Mouse (Mus musculus) CH12.LX (cell line): ENCODE data around the gene Ccdc144b. TPM values are rescaled to one million over a fixed set of nuclear protein-coding genes. Genes with fewer than 3 reads are reported as not detected.

Experiments
- DNase-seq: peaks from one replicate; pipeline ENCODE4 v3.0.0-alpha.2; 2013; ENCODE audit errors: extremely low read depth
- H3K27ac ChIP-seq: 2 replicates; pipeline ENCODE4 v1.5.1; 2012; ENCODE audit warnings: low read depth, mild to moderate bottlenecking, control low read depth, moderate library complexity; ENCODE audit not compliant: insufficient read depth
- H3K27me3 ChIP-seq: replicated peaks from 2 replicates; pipeline ENCODE3; 2012; ENCODE audit warnings: inconsistent platforms
- H3K36me3 ChIP-seq, 2 experiments: replicated peaks in 1 of 2; 2 replicates each; pipeline versions ENCODE3 to v1.6.1; 2012; ENCODE audit warnings: inconsistent platforms in 1 of 2, low read length in 1 of 2, mild to moderate bottlenecking in 1 of 2, mixed read lengths in 1 of 2, moderate library complexity in 1 of 2; ENCODE audit not compliant: control insufficient read depth in 1 of 2, insufficient read depth in 1 of 2
- H3K4me1 ChIP-seq, 2 experiments: 2 replicates each; pipeline ENCODE4 v1.6.1; 2012; ENCODE audit warnings: inconsistent platforms in 1 of 2, moderate library complexity in 1 of 2; ENCODE audit not compliant: insufficient read depth in 2 of 2, control insufficient read depth in 1 of 2
- H3K4me2 ChIP-seq: 2 replicates; pipeline ENCODE4 v1.6.1; 2012; ENCODE audit warnings: low read depth, mild to moderate bottlenecking, control low read depth; ENCODE audit not compliant: poor library complexity, insufficient read depth, severe bottlenecking
- H3K4me3 ChIP-seq, 3 experiments: fragments of 150-350 bp in 1 of 3; sonication (generic) in 1 of 3; replicated peaks in 1 of 3; 2 replicates each; pipeline versions ENCODE3 to v1.5.1; 2011 to 2012; ENCODE audit warnings: low read depth in 2 of 3, low read length in 2 of 3, mild to moderate bottlenecking in 2 of 3, moderate library complexity in 2 of 3, control low read depth in 1 of 3, improper control_type of control experiment in 1 of 3, inconsistent platforms in 1 of 3, mixed read lengths in 1 of 3; ENCODE audit not compliant: poor library complexity in 1 of 3
- H3K79me2 ChIP-seq: replicated peaks from 2 replicates; pipeline ENCODE4 v1.6.1; 2012; ENCODE audit warnings: mild to moderate bottlenecking, moderate library complexity; ENCODE audit not compliant: control insufficient read depth, poor library complexity, insufficient read depth, severe bottlenecking; ENCODE audit errors: extremely low read depth
- H3K9ac ChIP-seq: 2 replicates; pipeline ENCODE4 v1.6.1; 2012; ENCODE audit warnings: low read depth, mild to moderate bottlenecking, control low read depth, moderate library complexity; ENCODE audit not compliant: insufficient read depth
- H3K9me3 ChIP-seq: replicated peaks from 2 replicates; pipeline ENCODE3; 2012; ENCODE audit warnings: low read length, inconsistent platforms, mixed read lengths
- BHLHE40 ChIP-seq: IDR thresholded peaks from 2 replicates; pipeline ENCODE4 v1.6.1; 2011; ENCODE audit warnings: mild to moderate bottlenecking, low read depth, low read length, improper control_type of control experiment
- CTCF ChIP-seq, 2 experiments: IDR thresholded peaks in 1 of 2; conservative IDR thresholded peaks in 1 of 2; 2 replicates each; pipeline ENCODE4 v1.5.1; 2011 to 2012; ENCODE audit warnings: low read depth in 2 of 2, low read length in 2 of 2, improper control_type of control experiment in 1 of 2, inconsistent platforms in 1 of 2, mild to moderate bottlenecking in 1 of 2, moderate library complexity in 1 of 2
- E2F4 ChIP-seq: IDR thresholded peaks from 2 replicates; pipeline ENCODE4 v1.6.1; 2011; ENCODE audit warnings: low read depth, low read length, improper control_type of control experiment; ENCODE audit not compliant: insufficient replicate concordance
- ELF1 ChIP-seq: IDR thresholded peaks from 2 replicates; pipeline ENCODE4 v1.6.1; 2014; ENCODE audit warnings: low read depth, mild to moderate bottlenecking, inconsistent platforms, low read length, improper control_type of control experiment
- GABPA ChIP-seq: IDR thresholded peaks from 2 replicates; pipeline ENCODE4 v1.6.1; 2012; ENCODE audit warnings: low read depth, low read length, improper control_type of control experiment, inconsistent platforms; ENCODE audit not compliant: insufficient replicate concordance
- HCFC1 ChIP-seq: IDR thresholded peaks from 2 replicates; pipeline ENCODE4 v1.6.1; 2012; ENCODE audit warnings: low read depth, mild to moderate bottlenecking, inconsistent platforms, low read length, improper control_type of control experiment
- IRF4 ChIP-seq: IDR thresholded peaks from 2 replicates; pipeline ENCODE4 v1.6.1; 2014; ENCODE audit warnings: low read depth, mild to moderate bottlenecking, inconsistent platforms, low read length, improper control_type of control experiment
- JUN ChIP-seq: IDR thresholded peaks from 2 replicates; pipeline ENCODE4 v1.6.1; 2011; ENCODE audit warnings: low read depth, mild to moderate bottlenecking, low read length, improper control_type of control experiment, moderate library complexity; ENCODE audit not compliant: insufficient read depth
- JUND ChIP-seq: conservative IDR thresholded peaks from 2 replicates; pipeline ENCODE4 v1.6.1; 2011; ENCODE audit warnings: low read depth, low read length, improper control_type of control experiment
- MAX ChIP-seq: IDR thresholded peaks from 2 replicates; pipeline ENCODE4 v1.6.1; 2011; ENCODE audit warnings: low read length, improper control_type of control experiment
- MAZ ChIP-seq: IDR thresholded peaks from 2 replicates; pipeline ENCODE4 v1.6.1; 2012; ENCODE audit warnings: low read depth, mild to moderate bottlenecking, inconsistent platforms, low read length, improper control_type of control experiment, moderate library complexity
- MYC ChIP-seq: IDR thresholded peaks from 2 replicates; pipeline ENCODE4 v1.6.1; 2011; ENCODE audit warnings: low read depth, mild to moderate bottlenecking, improper control_type of control experiment, low read length
- NELFE ChIP-seq: IDR thresholded peaks from 2 replicates; pipeline ENCODE4 v1.6.1; 2011; ENCODE audit warnings: low read depth, low read length, improper control_type of control experiment
- POLR2AphosphoS2 ChIP-seq: IDR thresholded peaks from 2 replicates; pipeline ENCODE4 v1.6.1; 2011; ENCODE audit warnings: low read depth, low read length, improper control_type of control experiment
- RCOR1 ChIP-seq: conservative IDR thresholded peaks from 2 replicates; pipeline ENCODE4 v1.6.1; 2012; ENCODE audit warnings: low read depth, mild to moderate bottlenecking, inconsistent platforms, low read length, improper control_type of control experiment
- TBP ChIP-seq: conservative IDR thresholded peaks from 2 replicates; pipeline ENCODE4 v1.6.1; 2011; ENCODE audit warnings: low read depth, low read length, improper control_type of control experiment
- UBTF ChIP-seq: IDR thresholded peaks from 2 replicates; pipeline ENCODE4 v1.6.1; 2012; ENCODE audit warnings: low read depth, mild to moderate bottlenecking, inconsistent platforms, low read length, improper control_type of control experiment, moderate library complexity
- USF1 ChIP-seq: IDR thresholded peaks from 2 replicates; pipeline ENCODE4 v1.6.1; 2014; ENCODE audit warnings: low read depth, mild to moderate bottlenecking, inconsistent platforms, low read length, improper control_type of control experiment
- ZMIZ1 ChIP-seq: IDR thresholded peaks from 2 replicates; pipeline ENCODE4 v1.6.1; 2012; ENCODE audit warnings: low read depth, mild to moderate bottlenecking, inconsistent platforms, low read length, improper control_type of control experiment
- dilution Hi-C: fragments of 300-500 bp; cut with MboI; formaldehyde crosslinking; loops from 2 replicates; pipeline ENCODE4 v1.14.3; 2020; ENCODE audit warnings: low sequenced_read_pairs; ENCODE audit not compliant: extremely low pct_unique_long_range_greater_than_20kb, extremely low pct_ligation_motif_present
- in situ Hi-C: fragments of 300-500 bp; cut with MboI; formaldehyde crosslinking; loops from 3 replicates; pipeline ENCODE4 v1.14.3; 2019; ENCODE audit warnings: low sequenced_read_pairs, low pct_ligation_motif_present, low pct_unique_long_range_greater_than_20kb, mixed read lengths
- polyA plus RNA-seq: library from polyadenylated mRNA; unstranded; fragments of >175 nt; gene quantifications from 2 replicates; pipeline ENCODE4 v1.2.1, GENCODE M21; 2012; ENCODE audit warnings: low read depth; ENCODE audit not compliant: insufficient read length
- total RNA-seq, 2 experiments: library from RNA; depleted of rRNA; stranded (reverse); fragments of 300-350 nt in 1 of 2; fragments of >200 nt in 1 of 2; gene quantifications; 2 replicates each; pipeline ENCODE4 v1.2.3; 2012 to 2014

The Ccdc144b gene
- total and polyA plus RNA-seq, 3 experiments = 0.10 TPM; not detected in 2

GRCm38 (mm10) chr3:35971149-35971548 lies 82.2 kb downstream of the Ccdc144b start:
- in situ Hi-C loops (loop anchor here (10.0 kb wide), 1 partner anchor 164 kb away; no protein-coding TSS in a partner anchor), dilution Hi-C loops (no loop called here)
- TF ChIP-seq ZMIZ1 (no peak), UBTF (no peak), NELFE (no peak), IRF4 (no peak), JUND (no peak), HCFC1 (no peak), GABPA (no peak), USF1 (no peak), E2F4 (no peak)
- H3K79me2 ChIP-seq = no peaks in the 10 kb centered on the region
- no peak for DNase-seq
- H3K27ac ChIP-seq = no peak overlapping the region
- H3K4me1 ChIP-seq = peaks cover 0 to 28% of the 10 kb centered on the region in 2 experiments; a peak in 2 of 4 replicates
- no peaks in the 10 kb centered on the region for H3K27me3 ChIP-seq
- no peak overlapping the region for H3K9ac ChIP-seq
- peaks cover 36 to 78% of the 10 kb centered on the region in 2 experiments for H3K36me3 ChIP-seq
- no peaks in the 10 kb centered on the region for H3K9me3 ChIP-seq
- H3K4me2 ChIP-seq = no peak overlapping the region
- no peak overlapping the region for H3K4me3 ChIP-seq

GRCm38 (mm10) chr3:35970441-35970840 lies 82.9 kb downstream of the Ccdc144b start:
- dilution Hi-C loops (no loop called here), in situ Hi-C loops (loop anchor here (10.0 kb wide), 1 partner anchor 164 kb away; no protein-coding TSS in a partner anchor)
- no peak overlapping the region for H3K27ac ChIP-seq
- H3K4me3 ChIP-seq = no peak overlapping the region
- H3K4me2 ChIP-seq = no peak overlapping the region
- DNase-seq = no peak
- no peaks in the 10 kb centered on the region for H3K27me3 ChIP-seq
- peaks cover 0 to 31% of the 10 kb centered on the region in 2 experiments; a peak in 2 of 4 replicates for H3K4me1 ChIP-seq
- peaks cover 31 to 71% of the 10 kb centered on the region in 2 experiments for H3K36me3 ChIP-seq
- TF ChIP-seq BHLHE40 = no peak
- TF ChIP-seq MAZ = no peak
- no peak for TF ChIP-seq TBP
- no peak for TF ChIP-seq GABPA
- no peak for TF ChIP-seq CTCF (conservative IDR thresholded peaks at IDR 0.05 in 1 of 2, IDR thresholded peaks at IDR 0.05 in 1 of 2; ENCODE audit: low read depth in 2 of 2, low read length in 2 of 2)
- no peak for TF ChIP-seq POLR2AphosphoS2
- TF ChIP-seq RCOR1 = no peak
- no peak for TF ChIP-seq ELF1
- TF ChIP-seq MYC = no peak
- TF ChIP-seq NELFE = no peak
- no peak for TF ChIP-seq MAX
- no peak for TF ChIP-seq ZMIZ1
- TF ChIP-seq JUN = no peak
- H3K9me3 ChIP-seq = no peaks in the 10 kb centered on the region
- H3K79me2 ChIP-seq = no peaks in the 10 kb centered on the region
- no peak overlapping the region for H3K9ac ChIP-seq
